Mouse (Mus musculus) heart, adult 2 months (tissue): Measurements from ENCODE around the gene Tom1l1.

ENCODE experiments used
- CTCF ChIP-seq: fragments of 200-600 bp; IDR thresholded peaks from 2 replicates; pipeline ENCODE4 v1.8.1; 2022; ENCODE audit warnings: antibody characterized with exemption, mild to moderate bottlenecking, moderate library complexity
- EP300 ChIP-seq: fragments of 200-500 bp; IDR thresholded peaks from 2 replicates; pipeline ENCODE4 v1.6.1; 2011; ENCODE audit warnings: low read depth, low read length, control low read depth; ENCODE audit not compliant: insufficient read depth
- POLR2A ChIP-seq: fragments of 200-500 bp; IDR thresholded peaks from 2 replicates; pipeline ENCODE4 v1.6.1; 2011; ENCODE audit warnings: mild to moderate bottlenecking, low read depth, low read length, control low read depth; ENCODE audit not compliant: insufficient read depth

GRCm38 (mm10) chr11:90687460-90688416, at the start of gene Tom1l1:
- TF ChIP-seq POLR2A = peak; percentile 40; the same call in 1 of the 2 replicates
- no peak for TF ChIP-seq CTCF
- TF ChIP-seq EP300 = no peak
